Mouse (Mus musculus): ENCODE data around the gene Ckm.

GRCm38 (mm10) chr7:19444801-19445200 lies 40.2 kb downstream of the Ckm start:
- TF ChIP-seq POLR2A (IDR thresholded peaks at IDR 0.05; ENCODE audit: borderline replicate concordance, control insufficient read depth, low read depth, low read length) (no peak), CTCF (IDR thresholded peaks at IDR 0.05; ENCODE audit: control insufficient read depth, insufficient read depth, low read length) (no peak)

Data from bone marrow, adult 2 months (tissue).